Mouse (Mus musculus): ENCODE measurements at regions not wholly inside any gene's neighbourhood (a gene's known extent, or its start where the extent isn't known, plus 50 kb on each side); places are given as distances from the start of the nearest gene placed in this dataset.

- Histone ChIP-seq H3K27ac (ENCODE audit: low read depth) (no peak overlapping the region), H3K9me3 (replicated peaks; ENCODE audit: control insufficient read depth, low read length) (no peaks in the 10 kb centered on the region), H3K27me3 (ENCODE audit: control insufficient read depth, insufficient read depth, low read length) (no peaks in the 10 kb centered on the region), H3K36me3 (replicated peaks; ENCODE audit: control insufficient read depth, insufficient read depth, low read length) (no peaks in the 10 kb centered on the region), H3K4me3 (ENCODE audit: low read depth, low read length) (no peak overlapping the region), H3K9ac (replicated peaks; ENCODE audit: low read depth, low read length) (no peak overlapping the region), H3K4me1 (ENCODE audit: control insufficient read depth, insufficient read depth) (no peaks in the 10 kb centered on the region), H3K4me2 (ENCODE audit: low read depth, low read length) (no peak overlapping the region)
- DNase-seq (ENCODE audit: low spot score) (no peak), ATAC-seq (ENCODE audit: insufficient read depth, low read depth) (no peak)
- WGBS: 57% methylated on average over 3 of the region's 3 CpGs
- TF ChIP-seq EP300 (IDR thresholded peaks at IDR 0.05; ENCODE audit: low read depth) (no peak), CTCF (IDR thresholded peaks at IDR 0.05; ENCODE audit: low read depth) (no peak)
Measured at GRCm38 (mm10) chr16:75663871-75664270, 71.2 kb downstream of the Rbm11 start.

- TF ChIP-seq CTCF (IDR thresholded peaks at IDR 0.05; ENCODE audit: low read depth): no peak
- no peak for TF ChIP-seq EP300 (IDR thresholded peaks at IDR 0.05; ENCODE audit: low read depth)
- no peak for ATAC-seq (ENCODE audit: insufficient read depth, low read depth)
Measured at GRCm38 (mm10) chr16:75667589-75667988, 74.9 kb downstream of the Rbm11 start.

GRCm38 (mm10) chr16:75672112-75672511 lies 79.5 kb downstream of the Rbm11 start:
- no peaks in the 10 kb centered on the region for H3K36me3 ChIP-seq (replicated peaks; ENCODE audit: control insufficient read depth, insufficient read depth, low read length)
- no peaks in the 10 kb centered on the region for H3K9me3 ChIP-seq (replicated peaks; ENCODE audit: control insufficient read depth, low read length)
- no peaks in the 10 kb centered on the region for H3K4me1 ChIP-seq (ENCODE audit: control insufficient read depth, insufficient read depth)
- no peaks in the 10 kb centered on the region for H3K27me3 ChIP-seq (ENCODE audit: control insufficient read depth, insufficient read depth, low read length)
- no peak overlapping the region for H3K4me3 ChIP-seq (ENCODE audit: low read depth, low read length)
- WGBS: 15% methylated on average over 1 of the region's 1 CpGs
- ATAC-seq (ENCODE audit: insufficient read depth, low read depth) (peak; percentile 83), DNase-seq (ENCODE audit: low spot score) (peak; percentile 75)
- no peak overlapping the region for H3K9ac ChIP-seq (replicated peaks; ENCODE audit: low read depth, low read length)
- TF ChIP-seq CTCF (IDR thresholded peaks at IDR 0.05; ENCODE audit: low read depth): no peak
- no peak for TF ChIP-seq EP300 (IDR thresholded peaks at IDR 0.05; ENCODE audit: low read depth)
- no peak overlapping the region for H3K4me2 ChIP-seq (ENCODE audit: low read depth, low read length)
- H3K27ac ChIP-seq (ENCODE audit: low read depth): no peak overlapping the region

More at GRCm38 (mm10) chr16:75667589-75667988, 74.9 kb downstream of the Rbm11 start:
- H3K36me3 ChIP-seq (replicated peaks; ENCODE audit: control insufficient read depth, insufficient read depth, low read length): no peaks in the 10 kb centered on the region
- WGBS: 87% methylated on average over 2 of the region's 2 CpGs
- H3K4me1 ChIP-seq (ENCODE audit: control insufficient read depth, insufficient read depth): no peaks in the 10 kb centered on the region
- H3K4me2 ChIP-seq (ENCODE audit: low read depth, low read length): no peak overlapping the region
- DNase-seq (ENCODE audit: low spot score): no peak
- H3K27me3 ChIP-seq (ENCODE audit: control insufficient read depth, insufficient read depth, low read length): no peaks in the 10 kb centered on the region
- no peak overlapping the region for H3K9ac ChIP-seq (replicated peaks; ENCODE audit: low read depth, low read length)
- no peak overlapping the region for H3K4me3 ChIP-seq (ENCODE audit: low read depth, low read length)
- H3K9me3 ChIP-seq (replicated peaks; ENCODE audit: control insufficient read depth, low read length): no peaks in the 10 kb centered on the region
- H3K27ac ChIP-seq (ENCODE audit: low read depth): no peak overlapping the region

- DNase-seq (ENCODE audit: low spot score) (peak; percentile 70), ATAC-seq (ENCODE audit: insufficient read depth, low read depth) (no peak)
- no peaks in the 10 kb centered on the region for H3K9me3 ChIP-seq (replicated peaks; ENCODE audit: control insufficient read depth, low read length)
- H3K27me3 ChIP-seq (ENCODE audit: control insufficient read depth, insufficient read depth, low read length): no peaks in the 10 kb centered on the region
- no peak overlapping the region for H3K4me2 ChIP-seq (ENCODE audit: low read depth, low read length)
- WGBS: 51% methylated on average over 2 of the region's 2 CpGs
- H3K4me3 ChIP-seq (ENCODE audit: low read depth, low read length): no peak overlapping the region
- H3K27ac ChIP-seq (ENCODE audit: low read depth): no peak overlapping the region
- H3K9ac ChIP-seq (replicated peaks; ENCODE audit: low read depth, low read length): no peak overlapping the region
- no peaks in the 10 kb centered on the region for H3K36me3 ChIP-seq (replicated peaks; ENCODE audit: control insufficient read depth, insufficient read depth, low read length)
- peak; percentile 73 for TF ChIP-seq CTCF (IDR thresholded peaks at IDR 0.05; ENCODE audit: low read depth)
- no peak for TF ChIP-seq EP300 (IDR thresholded peaks at IDR 0.05; ENCODE audit: low read depth)
- H3K4me1 ChIP-seq (ENCODE audit: control insufficient read depth, insufficient read depth): no peaks in the 10 kb centered on the region
Measured at GRCm38 (mm10) chr16:75675871-75676270, 83.2 kb downstream of the Rbm11 start.

- no peaks in the 10 kb centered on the region for H3K9me3 ChIP-seq (replicated peaks; ENCODE audit: control insufficient read depth, low read length)
- no peak overlapping the region for H3K9ac ChIP-seq (replicated peaks; ENCODE audit: low read depth, low read length)
- no peak for ATAC-seq (ENCODE audit: insufficient read depth, low read depth)
- no peak overlapping the region for H3K27ac ChIP-seq (ENCODE audit: low read depth)
- H3K4me2 ChIP-seq (ENCODE audit: low read depth, low read length): no peak overlapping the region
- no peak for DNase-seq (ENCODE audit: low spot score)
- H3K4me3 ChIP-seq (ENCODE audit: low read depth, low read length): no peak overlapping the region
- no peaks in the 10 kb centered on the region for H3K27me3 ChIP-seq (ENCODE audit: control insufficient read depth, insufficient read depth, low read length)
- 75% methylated on average over 1 of the region's 1 CpGs for WGBS
- TF ChIP-seq EP300 (IDR thresholded peaks at IDR 0.05; ENCODE audit: low read depth): no peak
- no peak for TF ChIP-seq CTCF (IDR thresholded peaks at IDR 0.05; ENCODE audit: low read depth)
- no peaks in the 10 kb centered on the region for H3K4me1 ChIP-seq (ENCODE audit: control insufficient read depth, insufficient read depth)
- H3K36me3 ChIP-seq (replicated peaks; ENCODE audit: control insufficient read depth, insufficient read depth, low read length): no peaks in the 10 kb centered on the region
Measured at GRCm38 (mm10) chr16:75677180-75677579, 84.5 kb downstream of the Rbm11 start.

Data from heart, postnatal 0 days (tissue).